Mouse (Mus musculus) right cerebral cortex, adult 2 months (tissue): Measurements from ENCODE around the gene Arl15.

Experiments
- DNase-seq, 2 experiments: peaks; one replicate each; pipeline ENCODE4 v3.0.0; 2021 to 2022; ENCODE audit warnings: low spot score in 2 of 2

Arl15 gene

GRCm38 (mm10) chr13:113916761-113917160 is 122.5 kb downstream of the Arl15 start:
- no peak for DNase-seq

GRCm38 (mm10) chr13:113917376-113917775 is 123.1 kb downstream of the Arl15 start:
- no peak for DNase-seq

- no peak for DNase-seq
Measured at GRCm38 (mm10) chr13:113917868-113918411, 123.6 kb downstream of the Arl15 start.

- DNase-seq: no peak
Measured at GRCm38 (mm10) chr13:113918668-113919067, 124.4 kb downstream of the Arl15 start.

- DNase-seq: no peak
Measured at GRCm38 (mm10) chr13:113935697-113936096, 141.4 kb downstream of the Arl15 start.

- DNase-seq: no peak
Measured at GRCm38 (mm10) chr13:113937231-113937630, 142.9 kb downstream of the Arl15 start.

GRCm38 (mm10) chr13:113938561-113938960 is 144.3 kb downstream of the Arl15 start:
- DNase-seq: no peak

GRCm38 (mm10) chr13:113939097-113939496 is 144.8 kb downstream of the Arl15 start:
- no peak for DNase-seq

- no peak for DNase-seq
Measured at GRCm38 (mm10) chr13:113939681-113940080, 145.4 kb downstream of the Arl15 start.

GRCm38 (mm10) chr13:113940151-113940550 is 145.8 kb downstream of the Arl15 start:
- DNase-seq: no peak

GRCm38 (mm10) chr13:113941943-113942342 is 147.6 kb downstream of the Arl15 start:
- no peak for DNase-seq

GRCm38 (mm10) chr13:113947546-113947945 is 153.2 kb downstream of the Arl15 start:
- DNase-seq: no peak

GRCm38 (mm10) chr13:113949708-113950107 is 155.4 kb downstream of the Arl15 start:
- no peak for DNase-seq

- no peak for DNase-seq
Measured at GRCm38 (mm10) chr13:113950131-113950530, 155.8 kb downstream of the Arl15 start.

- no peak for DNase-seq
Measured at GRCm38 (mm10) chr13:113957438-113957837, 163.1 kb downstream of the Arl15 start.

GRCm38 (mm10) chr13:113964945-113965344 is 170.6 kb downstream of the Arl15 start:
- no peak for DNase-seq

GRCm38 (mm10) chr13:113970706-113971105 is 176.4 kb downstream of the Arl15 start:
- DNase-seq: no peak

GRCm38 (mm10) chr13:113972401-113972800 is 178.1 kb downstream of the Arl15 start:
- DNase-seq: no peak

GRCm38 (mm10) chr13:113974866-113975265 is 180.6 kb downstream of the Arl15 start:
- DNase-seq: no peak

GRCm38 (mm10) chr13:113975722-113976121 is 181.4 kb downstream of the Arl15 start:
- DNase-seq: no peak

GRCm38 (mm10) chr13:113976936-113977335 is 182.6 kb downstream of the Arl15 start:
- DNase-seq: no peak

GRCm38 (mm10) chr13:113980739-113981460 is 186.6 kb downstream of the Arl15 start:
- no peak for DNase-seq

GRCm38 (mm10) chr13:113981461-113982000 is 187.2 kb downstream of the Arl15 start:
- DNase-seq: no peak
